Mouse (Mus musculus) hindbrain, embryonic 14.5 days (tissue): ENCODE measurements around the gene Peli2. TPM values are rescaled to one million over a fixed set of nuclear protein-coding genes. Genes with fewer than 3 reads are reported as not detected.

Experiments
- ATAC-seq: fragments of 200-750 bp; cut with Nextera tagmentation; 2 replicates; pipeline ENCODE4 v1.8.0; 2017; ENCODE audit warnings: moderate number of reproducible peaks, mild to moderate bottlenecking, moderate TSS enrichment, moderate library complexity; ENCODE audit not compliant: low FRiP score
- DNase-seq: peaks from one replicate; pipeline ENCODE4 v3.0.0-alpha.2; 2015; ENCODE audit warnings: low spot score
- H3K27ac ChIP-seq: fragments of 300-500 bp; sonication (generic); 2 replicates; pipeline ENCODE4 v1.5.1; 2014; ENCODE audit warnings: mild to moderate bottlenecking, moderate library complexity
- H3K27me3 ChIP-seq: fragments of 300-500 bp; sonication (generic); 2 replicates; pipeline ENCODE4 v1.6.1; 2014; ENCODE audit warnings: mild to moderate bottlenecking, low read length, mixed read lengths; ENCODE audit not compliant: control insufficient read depth, insufficient read depth
- H3K36me3 ChIP-seq: fragments of 300-500 bp; sonication (generic); replicated peaks from 2 replicates; pipeline ENCODE4 v1.6.1; 2014; ENCODE audit not compliant: control insufficient read depth, insufficient read depth
- H3K4me1 ChIP-seq: fragments of 300-500 bp; sonication (generic); replicated peaks from 2 replicates; pipeline ENCODE4 v1.6.1; 2014; ENCODE audit warnings: antibody characterized with exemption, low read length, mixed read lengths; ENCODE audit not compliant: control insufficient read depth, insufficient read depth
- H3K4me2 ChIP-seq: fragments of 300-500 bp; sonication (generic); replicated peaks from 2 replicates; pipeline ENCODE4 v1.6.1; 2014; ENCODE audit warnings: mild to moderate bottlenecking, moderate library complexity
- H3K4me3 ChIP-seq: fragments of 300-500 bp; sonication (generic); replicated peaks from 2 replicates; pipeline ENCODE4 v1.5.1; 2014; ENCODE audit warnings: mild to moderate bottlenecking, low read length
- H3K9ac ChIP-seq: fragments of 300-500 bp; sonication (generic); 2 replicates; pipeline ENCODE4 v1.6.1; 2014
- H3K9me3 ChIP-seq: fragments of 300-500 bp; sonication (generic); 2 replicates; pipeline ENCODE4 v1.6.1; 2016; ENCODE audit warnings: low read length; ENCODE audit not compliant: control insufficient read depth
- WGBS: fragments of 180-500 bp; shearing (Covaris S2); extraction: QIAGEN DNeasy Blood & Tissue Kit; methylation state at CpG from one replicate; pipeline ENCODE4 v1.1.7; 2014; 5-methylcytosine and 5-hydroxymethylcytosine counted together
- polyA plus RNA-seq: library from polyadenylated mRNA; unstranded; fragments of >200 nt; fragmentation: Nextera tagmentation; extraction: Ambion mirVana; gene quantifications from 2 replicates; pipeline ENCODE4 v1.2.1, GENCODE M21; 2014

The Peli2 gene
- polyA plus RNA-seq, 1 experiment from 2014 or later: 10.0 TPM

GRCm38 (mm10) chr14:48124011-48124410 lies 3.4 kb downstream of the Peli2 start:
- H3K9me3 ChIP-seq: no peaks in the 10 kb centered on the region
- peaks cover 65% of the 10 kb centered on the region for H3K4me1 ChIP-seq
- H3K4me3 ChIP-seq: no peak overlapping the region
- DNase-seq (no peak), ATAC-seq (no peak)
- no peak overlapping the region for H3K27ac ChIP-seq
- H3K4me2 ChIP-seq: peak overlapping the region; percentile 11
- no peak overlapping the region for H3K9ac ChIP-seq
- 60% methylated on average over 5 of the region's 5 CpGs for WGBS
- H3K36me3 ChIP-seq: no peaks in the 10 kb centered on the region
- no peaks in the 10 kb centered on the region for H3K27me3 ChIP-seq

GRCm38 (mm10) chr14:48124816-48125215 lies 4.2 kb downstream of the Peli2 start:
- ATAC-seq: no peak
- 63% methylated on average over 4 of the region's 4 CpGs for WGBS
- H3K4me2 ChIP-seq: no peak overlapping the region
- H3K36me3 ChIP-seq: no peaks in the 10 kb centered on the region
- DNase-seq: no peak
- H3K27ac ChIP-seq: no peak overlapping the region
- H3K9ac ChIP-seq: no peak overlapping the region
- no peak overlapping the region for H3K4me3 ChIP-seq
- H3K27me3 ChIP-seq: no peaks in the 10 kb centered on the region
- H3K9me3 ChIP-seq: no peaks in the 10 kb centered on the region
- peaks cover 57% of the 10 kb centered on the region for H3K4me1 ChIP-seq

GRCm38 (mm10) chr14:48125971-48126370 lies 5.3 kb downstream of the Peli2 start:
- H3K36me3 ChIP-seq: no peaks in the 10 kb centered on the region
- H3K4me1 ChIP-seq: peaks cover 52% of the 10 kb centered on the region
- DNase-seq: no peak
- no peaks in the 10 kb centered on the region for H3K27me3 ChIP-seq
- no peaks in the 10 kb centered on the region for H3K9me3 ChIP-seq
- no peak overlapping the region for H3K4me2 ChIP-seq
- no peak overlapping the region for H3K4me3 ChIP-seq
- H3K27ac ChIP-seq: no peak overlapping the region
- no peak overlapping the region for H3K9ac ChIP-seq
- WGBS: 77% methylated on average over 6 of the region's 6 CpGs
- no peak for ATAC-seq

- H3K9ac ChIP-seq: no peak overlapping the region
- no peaks in the 10 kb centered on the region for H3K9me3 ChIP-seq
- H3K4me3 ChIP-seq: no peak overlapping the region
- H3K4me2 ChIP-seq: no peak overlapping the region
- H3K27me3 ChIP-seq: no peaks in the 10 kb centered on the region
- H3K36me3 ChIP-seq: no peaks in the 10 kb centered on the region
- peaks cover 56% of the 10 kb centered on the region for H3K4me1 ChIP-seq
- WGBS: 59% methylated on average over 4 of the region's 4 CpGs
- no peak overlapping the region for H3K27ac ChIP-seq
- no peak for DNase-seq
- ATAC-seq: no peak
Observed at GRCm38 (mm10) chr14:48126931-48127330, 6.3 kb downstream of the Peli2 start.

GRCm38 (mm10) chr14:48127609-48128185 lies 7.1 kb downstream of the Peli2 start:
- H3K9me3 ChIP-seq: no peaks in the 10 kb centered on the region
- peak overlapping the region; percentile 12; the same call in 1 of the 2 replicates for H3K27ac ChIP-seq
- no peak overlapping the region for H3K9ac ChIP-seq
- no peak overlapping the region for H3K4me2 ChIP-seq
- WGBS: 35% methylated on average over 8 of the region's 8 CpGs
- H3K36me3 ChIP-seq: no peaks in the 10 kb centered on the region
- no peak overlapping the region for H3K4me3 ChIP-seq
- DNase-seq (no peak), ATAC-seq (no peak)
- H3K27me3 ChIP-seq: no peaks in the 10 kb centered on the region
- H3K4me1 ChIP-seq: peaks cover 53% of the 10 kb centered on the region

DNA sequence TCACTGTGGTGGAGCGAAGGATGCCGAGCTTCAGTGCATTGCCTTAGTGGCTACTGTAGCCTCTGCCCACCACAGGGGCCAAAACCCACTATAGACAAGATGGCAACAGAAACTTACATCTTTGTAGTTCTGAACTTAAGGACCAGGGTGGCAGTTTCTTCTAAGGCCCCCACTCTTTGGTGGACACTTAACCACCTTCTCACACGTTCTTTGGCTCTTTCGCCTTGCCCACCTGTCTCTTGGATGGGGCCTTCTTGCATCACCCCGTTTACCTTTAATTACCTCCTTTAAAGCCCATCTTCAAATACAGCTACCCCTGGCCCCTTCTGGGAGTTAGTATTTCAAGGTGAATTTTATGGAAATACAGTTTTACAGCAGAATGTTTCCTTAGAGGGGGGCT lies 8.1 kb downstream of the Peli2 start:
- 96% methylated on average over 5 of the region's 5 CpGs for WGBS
- Histone ChIP-seq H3K27me3 (no peaks in the 10 kb centered on the region), H3K9me3 (no peaks in the 10 kb centered on the region), H3K9ac (no peak overlapping the region), H3K4me2 (no peak overlapping the region), H3K27ac (no peak overlapping the region), H3K4me3 (no peak overlapping the region), H3K4me1 (peaks cover 55% of the 10 kb centered on the region), H3K36me3 (no peaks in the 10 kb centered on the region)
- DNase-seq (no peak), ATAC-seq (no peak)

DNA sequence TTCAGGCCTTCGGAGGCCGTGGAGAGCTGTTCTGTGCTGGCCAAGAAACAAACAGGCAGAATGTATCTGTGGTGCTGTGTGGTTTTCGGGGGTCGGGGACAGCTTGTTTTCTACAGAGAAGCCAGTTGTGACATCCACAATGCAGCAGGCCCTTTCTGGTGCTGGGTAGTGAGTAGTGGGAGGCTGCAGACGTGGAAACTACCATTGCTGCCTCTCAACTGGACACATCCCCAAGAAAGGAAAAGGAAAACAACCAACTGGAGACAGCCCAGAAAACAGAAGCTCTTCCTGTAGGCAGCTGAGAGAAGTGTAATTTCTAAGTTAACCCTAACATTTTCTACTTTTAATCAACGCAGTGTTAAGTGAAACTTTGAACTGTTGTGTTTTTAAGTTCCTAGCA lies 9.4 kb downstream of the Peli2 start:
- Histone ChIP-seq H3K9ac (no peak overlapping the region), H3K4me1 (peaks cover 54% of the 10 kb centered on the region), H3K27ac (no peak overlapping the region), H3K36me3 (no peaks in the 10 kb centered on the region), H3K27me3 (no peaks in the 10 kb centered on the region), H3K4me2 (no peak overlapping the region), H3K4me3 (no peak overlapping the region), H3K9me3 (no peaks in the 10 kb centered on the region)
- WGBS: 93% methylated on average over 6 of the region's 6 CpGs
- DNase-seq: no peak
- ATAC-seq: no peak

GRCm38 (mm10) chr14:48130761-48131575 lies 10.3 kb downstream of the Peli2 start:
- Histone ChIP-seq H3K4me1 (peaks cover 56% of the 10 kb centered on the region), H3K4me3 (no peak overlapping the region), H3K9me3 (no peaks in the 10 kb centered on the region), H3K4me2 (no peak overlapping the region), H3K9ac (no peak overlapping the region), H3K36me3 (no peaks in the 10 kb centered on the region), H3K27ac (peak overlapping the region; percentile 60; the same call in 1 of the 2 replicates), H3K27me3 (no peaks in the 10 kb centered on the region)
- DNase-seq (no peak), ATAC-seq (no peak)
- WGBS: 44% methylated on average over 20 of the region's 20 CpGs

DNA sequence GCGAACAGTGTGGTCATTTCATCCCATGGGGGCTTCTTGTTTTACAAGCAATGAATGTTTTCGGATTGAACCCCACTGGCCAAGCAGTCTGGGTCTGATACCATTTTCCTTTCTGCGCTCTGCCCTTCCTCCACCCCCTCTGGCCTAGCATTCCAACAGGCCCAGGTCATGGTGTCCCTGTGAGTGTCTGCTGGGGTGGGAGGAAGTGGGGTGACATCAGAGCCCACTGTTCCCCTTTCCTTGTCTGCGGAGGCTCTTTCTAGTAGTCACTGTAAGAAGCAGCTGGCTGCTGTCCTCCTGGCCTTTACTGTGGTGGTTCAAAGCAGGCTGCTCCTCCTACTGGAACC lies 10.9 kb downstream of the Peli2 start:
- 71% methylated on average over 4 of the region's 4 CpGs for WGBS
- peak overlapping the region; percentile 60; the same call in 1 of the 2 replicates for H3K27ac ChIP-seq
- H3K4me1 ChIP-seq: peaks cover 59% of the 10 kb centered on the region

More for the DNA sequence above, 10.9 kb downstream of the Peli2 start:
- H3K4me2 ChIP-seq: no peak overlapping the region
- H3K4me3 ChIP-seq: no peak overlapping the region
- H3K36me3 ChIP-seq: no peaks in the 10 kb centered on the region
- H3K27me3 ChIP-seq: no peaks in the 10 kb centered on the region
- no peak for DNase-seq
- no peak overlapping the region for H3K9ac ChIP-seq
- no peak for ATAC-seq
- H3K9me3 ChIP-seq: no peaks in the 10 kb centered on the region
